Mouse (Mus musculus): Measurements from ENCODE around the gene Inhbe.
A peak's percentile ranks its signal among the peaks of the same experiment; 100 is the strongest.

Gene Inhbe

DNA sequence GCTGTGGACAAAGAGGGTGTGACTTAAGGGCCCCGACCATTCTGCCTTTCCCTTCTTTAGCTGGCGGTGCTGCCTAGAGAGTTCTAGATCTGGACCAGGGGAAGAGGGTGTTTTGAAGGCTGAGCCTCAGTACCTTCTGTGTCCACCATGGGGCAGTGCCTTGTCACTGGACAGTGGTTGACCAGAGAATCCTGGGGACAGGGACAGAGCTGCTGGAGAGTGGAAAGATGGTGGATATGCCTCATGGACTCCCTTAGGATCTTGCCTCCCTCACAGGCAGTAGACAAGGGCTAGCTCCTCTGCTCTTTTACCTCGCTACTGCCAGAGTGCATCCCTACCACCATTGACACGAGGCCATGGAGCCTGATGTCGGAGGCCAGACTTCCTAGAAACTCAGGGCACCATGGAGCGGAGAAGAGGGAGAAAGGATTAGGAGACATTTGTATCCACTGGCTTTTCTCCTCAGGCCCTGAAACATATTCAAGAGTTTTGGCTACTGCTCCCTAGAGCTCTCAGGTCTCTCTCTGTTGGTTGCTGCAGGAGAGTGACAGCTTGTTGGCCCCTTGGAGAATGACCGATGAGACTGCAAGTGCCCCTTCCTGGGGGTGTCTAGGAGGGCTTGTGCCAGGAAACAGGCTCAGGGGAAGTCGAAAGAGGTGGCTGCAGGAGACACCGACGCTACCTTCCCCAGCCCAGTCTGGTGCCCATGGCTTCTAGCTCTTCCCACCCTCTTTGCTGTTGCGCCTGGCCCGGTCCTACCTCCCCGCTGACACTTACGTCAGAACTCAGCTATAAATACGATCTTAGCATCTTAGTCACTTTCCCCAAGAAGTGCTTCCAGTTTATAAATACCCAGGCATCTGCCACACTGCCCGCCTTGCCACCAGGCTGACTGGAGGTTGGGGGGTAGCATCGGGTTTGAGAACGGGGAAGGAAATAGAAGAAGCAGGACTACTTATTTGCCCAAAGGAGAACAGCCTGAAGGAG lies at the start of gene Inhbe:
Gene Inhbe, minus strand, starts transcription at position 503 of the 987 bp plus-strand sequence.
- DNase-seq (ENCODE audit: low spot score) = peak; percentile 45

DNA sequence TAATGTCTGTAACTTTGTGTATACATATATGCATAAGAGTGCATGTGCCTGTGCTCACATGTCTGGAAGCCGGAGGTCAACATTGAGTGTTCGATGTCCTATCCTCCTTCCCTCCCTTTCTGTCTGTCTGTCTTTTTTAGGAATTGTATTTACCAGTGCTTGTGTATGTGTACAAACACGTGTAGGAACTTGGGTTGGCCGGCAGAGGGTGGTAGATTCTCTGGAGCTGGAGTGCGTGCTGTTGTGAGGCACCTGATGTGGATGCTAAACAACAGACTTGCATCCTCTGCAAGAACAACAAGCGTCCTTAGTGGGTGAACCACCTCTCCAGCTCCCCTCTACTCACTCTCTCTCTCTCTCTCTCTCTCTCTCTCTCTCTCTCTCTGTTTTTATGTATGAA lies 37.6 kb upstream of the Inhbe start:
- DNase-seq (ENCODE audit: low spot score) = no peak

DNA sequence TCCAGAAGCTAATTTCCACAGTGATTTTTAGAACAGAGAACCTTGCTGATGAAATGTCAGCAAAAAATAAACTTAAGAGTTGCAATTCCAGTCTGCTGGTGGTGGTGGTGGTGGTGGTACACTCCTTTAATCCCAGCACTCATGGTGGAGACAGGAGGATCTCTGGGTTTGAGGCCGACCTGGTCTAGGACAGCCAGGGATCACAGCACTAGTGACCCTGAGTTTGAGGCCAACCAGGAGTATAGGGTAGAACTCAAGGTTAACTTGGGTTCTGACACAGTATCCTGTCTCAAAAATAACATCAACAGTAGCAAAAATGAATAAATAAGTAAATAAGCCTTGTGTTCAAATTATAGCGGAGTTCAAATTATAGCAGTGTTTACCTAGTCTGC lies 27.5 kb upstream of the Inhbe start:
- DNase-seq (ENCODE audit: low spot score) = no peak

DNA sequence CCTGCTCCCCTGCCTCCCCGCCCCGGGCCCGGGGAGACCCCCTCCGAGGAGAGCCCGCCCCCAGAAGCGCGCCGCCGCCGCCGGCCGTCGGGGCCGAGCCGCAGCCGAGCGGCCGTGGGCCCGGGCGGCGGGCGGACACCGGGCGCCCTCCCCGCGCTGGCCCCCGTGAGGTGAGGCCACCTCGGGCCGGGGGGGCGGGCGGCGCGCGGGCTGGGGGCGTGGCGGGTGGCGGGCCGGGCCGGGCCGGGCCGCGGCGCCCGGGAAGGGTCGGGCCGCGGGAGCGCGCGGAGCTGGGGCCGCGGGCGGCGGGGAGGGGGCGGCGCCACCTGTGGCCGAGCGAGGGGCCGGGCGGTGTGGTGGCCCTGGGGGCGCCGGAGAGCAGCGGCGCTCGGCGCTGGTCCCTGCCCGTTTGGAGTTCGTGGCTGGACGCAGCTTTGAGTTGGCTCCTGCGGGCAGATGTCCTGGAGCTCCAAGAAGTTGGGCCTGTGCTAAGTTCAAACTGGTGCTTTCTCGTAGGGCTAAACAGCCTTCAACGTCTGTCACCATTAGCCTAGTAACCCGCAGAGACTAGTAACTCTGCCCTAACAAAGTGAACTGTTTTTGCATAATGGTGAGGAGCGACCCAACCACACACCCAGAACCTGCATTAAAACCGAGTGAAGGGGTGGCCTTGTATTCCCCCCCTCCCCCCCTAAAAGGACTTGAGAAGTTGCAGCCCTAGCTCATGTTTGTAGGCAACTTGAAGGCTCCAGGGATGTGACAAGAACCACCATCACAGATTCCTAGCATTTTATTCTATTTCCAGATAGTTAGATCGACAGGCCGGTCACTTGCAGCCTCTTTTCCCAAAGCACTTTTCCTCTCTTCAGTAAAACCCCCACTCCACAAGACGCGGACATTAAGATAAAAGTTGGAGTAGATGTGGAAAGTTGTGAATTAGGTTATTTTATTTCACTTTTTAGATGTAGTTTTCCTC lies 26.8 kb upstream of the Inhbe start:
- DNase-seq (ENCODE audit: low spot score) = peak; percentile 73

DNA sequence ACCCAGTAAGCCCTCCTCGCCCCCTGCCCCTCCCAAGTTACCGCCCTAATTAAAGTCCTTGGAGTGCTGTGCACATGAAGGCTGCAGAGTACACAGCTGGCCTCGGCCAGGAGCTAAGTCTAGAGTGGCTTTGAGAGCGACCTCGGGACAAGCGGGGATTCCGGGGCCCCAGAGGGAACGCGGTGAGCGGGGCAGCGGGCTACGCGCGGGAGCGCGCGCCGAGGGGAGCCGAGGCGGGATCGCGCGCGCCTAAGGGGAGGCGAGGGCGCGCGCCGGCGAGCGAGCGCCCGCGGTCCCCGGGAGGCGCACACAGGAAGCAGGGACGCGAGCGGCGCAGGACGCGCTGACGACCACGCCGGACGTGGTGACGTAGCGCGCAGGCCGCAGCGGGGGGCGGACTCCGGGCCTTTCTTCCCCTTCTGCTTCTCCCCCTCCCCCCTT lies 26.1 kb upstream of the Inhbe start, which contains the start of gene R3hdm2:
Gene R3hdm2, plus strand, starts transcription at position 77 of the 441 bp plus-strand sequence.
- DNase-seq (ENCODE audit: low spot score) = peak; percentile 80

DNA sequence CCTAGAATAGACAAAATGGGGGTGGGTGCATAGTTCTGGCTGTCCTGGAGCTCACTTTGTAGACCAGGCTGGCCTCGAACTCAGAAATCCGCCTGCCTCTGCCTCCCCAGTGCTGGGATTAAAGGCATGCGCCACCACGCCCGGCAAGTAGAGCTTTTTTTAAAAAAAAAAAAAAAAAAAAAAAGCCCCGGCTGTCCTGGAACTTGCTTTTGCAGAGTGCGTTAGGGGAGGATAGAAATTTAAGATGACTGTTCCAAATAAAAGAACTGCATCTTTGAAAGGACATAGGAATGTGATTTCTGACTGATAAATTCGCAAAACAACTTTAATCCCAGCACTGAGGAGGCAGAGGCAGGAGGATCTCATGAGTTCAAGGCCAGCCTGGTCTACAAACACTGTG lies 25.4 kb upstream of the Inhbe start:
- no peak for DNase-seq (ENCODE audit: low spot score)

DNA sequence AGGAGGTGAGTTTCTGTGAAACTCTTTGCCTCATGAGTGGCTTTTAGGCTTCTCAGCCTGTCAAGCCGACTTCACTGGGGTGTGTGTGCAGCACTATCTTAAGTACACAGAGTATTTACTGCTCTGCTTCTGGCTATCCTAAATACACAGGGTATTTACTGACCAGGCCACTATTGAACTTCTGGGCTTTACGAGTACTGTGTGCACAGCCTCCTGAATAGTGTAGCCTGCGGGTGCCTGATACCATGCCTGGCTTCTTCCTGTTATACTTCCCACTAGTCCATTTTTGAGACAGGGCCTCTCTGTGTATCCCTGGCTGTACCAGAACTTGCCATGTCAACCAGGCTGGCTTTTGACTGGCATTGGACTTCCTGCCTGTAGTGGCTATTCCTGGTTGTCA lies 23.5 kb upstream of the Inhbe start:
- no peak for DNase-seq (ENCODE audit: low spot score)

DNA sequence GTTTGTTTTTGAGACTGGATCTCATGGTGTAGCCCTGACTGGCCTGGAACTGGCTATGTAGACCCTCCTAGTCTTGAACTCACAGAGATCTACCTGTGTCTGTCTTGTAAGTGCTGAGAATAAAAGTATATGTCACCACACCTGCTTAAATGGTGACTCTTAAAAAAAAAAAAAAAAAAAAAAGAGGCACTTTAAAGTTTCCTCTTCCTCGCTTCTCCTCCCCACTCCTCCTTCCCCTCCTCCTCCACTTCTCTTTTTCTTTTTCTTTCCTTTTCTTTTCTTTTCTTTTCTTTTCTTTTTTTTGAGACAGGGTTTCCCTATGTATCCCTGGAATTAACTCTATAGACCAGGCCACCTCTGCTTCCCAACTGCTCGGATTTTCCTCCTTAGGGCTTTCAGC lies 16.8 kb upstream of the Inhbe start:
- DNase-seq (ENCODE audit: low spot score) = no peak

DNA sequence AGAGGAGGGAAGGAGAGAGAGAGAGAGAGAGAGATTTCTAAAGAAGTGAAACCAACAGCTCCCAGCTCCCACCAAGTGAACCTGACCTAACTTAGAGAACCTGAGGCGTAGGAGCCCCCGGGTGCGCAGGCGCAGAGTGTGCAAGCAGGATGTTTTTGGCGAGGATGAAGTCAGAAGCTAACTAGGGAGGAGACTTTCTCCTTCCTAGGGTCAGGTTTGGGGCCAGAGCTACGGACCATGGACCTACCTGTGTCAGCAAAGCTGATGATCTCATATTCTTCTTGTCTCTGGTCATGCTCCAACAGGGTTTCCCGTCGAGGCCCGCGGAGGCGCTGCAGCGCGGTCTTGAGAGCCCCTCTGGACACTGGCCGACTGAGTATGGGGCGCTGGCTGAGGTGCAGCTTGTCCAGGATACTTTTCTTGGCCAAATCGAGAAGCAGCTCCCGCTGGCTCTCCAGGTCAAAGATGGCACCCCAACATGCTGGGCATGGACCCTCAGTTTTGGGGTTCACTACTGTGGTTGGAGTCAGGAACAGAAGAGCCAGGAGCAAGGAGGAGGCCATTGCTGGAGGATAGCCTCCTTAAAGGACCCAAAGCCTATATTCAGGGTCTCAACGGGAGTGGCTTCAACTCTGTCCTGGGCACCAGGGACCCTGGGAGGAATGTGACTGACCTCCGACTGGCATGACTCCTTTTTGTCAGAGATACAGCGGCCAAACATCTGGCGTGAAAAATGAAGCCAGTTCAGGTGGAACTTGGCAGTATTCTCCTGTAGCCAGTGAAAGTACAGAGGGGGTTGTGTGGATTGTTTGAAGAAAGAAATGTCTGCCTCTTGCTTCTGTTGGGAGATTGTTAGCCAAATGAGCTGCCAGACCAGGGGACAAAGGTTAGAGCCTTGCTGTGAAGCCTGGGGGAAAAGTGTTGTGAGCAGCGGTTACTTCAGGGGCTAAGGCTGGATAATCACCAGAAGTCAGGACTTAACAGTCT lies 15.9 kb upstream of the Inhbe start, which contains the start of gene Inhbc:
Gene Inhbc, minus strand, starts transcription at position 598 of the 987 bp plus-strand sequence.
- no peak for DNase-seq (ENCODE audit: low spot score)

DNA sequence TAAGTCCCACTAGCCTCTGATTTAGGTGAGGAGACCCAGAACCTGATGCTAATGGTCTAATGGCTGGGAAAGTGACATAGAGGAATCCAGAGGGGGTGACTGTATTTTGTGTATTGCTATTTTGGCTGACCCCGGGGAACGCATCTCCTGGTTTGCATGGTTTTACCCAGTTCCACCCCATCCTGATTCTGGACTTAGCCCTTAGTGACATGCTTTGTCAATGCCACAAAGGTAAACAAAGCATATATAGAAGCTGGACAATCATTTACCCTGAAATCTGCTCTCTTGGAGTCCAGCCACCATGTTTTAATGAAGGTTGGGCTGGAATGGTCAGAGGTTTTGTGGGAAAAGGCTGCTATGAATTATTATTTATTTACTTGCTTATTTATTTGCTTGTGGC lies 14.1 kb upstream of the Inhbe start:
- no peak for DNase-seq (ENCODE audit: low spot score)

DNA sequence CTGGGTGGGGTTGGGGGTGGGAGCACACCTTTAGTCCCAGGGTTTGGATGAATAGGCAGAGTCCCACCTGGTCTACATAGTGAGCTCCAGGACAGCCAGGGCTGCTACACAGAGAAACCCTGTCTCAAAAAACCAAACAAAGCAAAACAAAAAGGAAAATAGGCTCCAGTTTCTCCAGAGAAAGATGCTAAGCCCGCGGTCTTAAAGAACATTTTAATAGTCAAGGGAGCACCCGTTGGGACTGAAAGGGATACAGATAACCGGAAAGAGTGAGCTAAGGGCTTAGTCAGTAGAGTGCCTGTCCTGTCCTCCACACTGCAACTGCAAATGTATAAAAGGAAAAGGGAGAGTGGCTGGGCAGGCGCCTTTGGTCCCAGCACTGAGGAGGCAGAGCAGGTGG lies 12.9 kb upstream of the Inhbe start:
- DNase-seq (ENCODE audit: low spot score) = no peak

DNA sequence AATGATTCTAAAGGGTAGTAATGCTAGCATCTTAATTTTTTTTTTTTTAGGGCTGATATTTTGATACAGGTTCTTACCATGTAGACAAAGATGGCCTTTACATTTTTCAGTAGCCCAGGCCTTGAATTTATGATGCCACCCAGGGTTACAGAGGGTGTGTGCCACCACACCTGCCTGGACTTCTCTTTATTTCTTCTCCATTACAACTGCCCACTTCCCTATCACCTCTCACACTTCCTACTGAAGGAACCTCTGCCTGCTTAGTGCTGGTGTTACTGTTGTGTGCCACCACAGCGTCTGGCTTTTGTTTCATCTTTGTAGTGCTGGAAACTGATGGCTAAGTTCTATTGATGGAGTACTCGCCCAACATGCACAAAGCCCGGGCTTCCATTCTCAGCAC lies 6.5 kb upstream of the Inhbe start:
- no peak for DNase-seq (ENCODE audit: low spot score)

DNA sequence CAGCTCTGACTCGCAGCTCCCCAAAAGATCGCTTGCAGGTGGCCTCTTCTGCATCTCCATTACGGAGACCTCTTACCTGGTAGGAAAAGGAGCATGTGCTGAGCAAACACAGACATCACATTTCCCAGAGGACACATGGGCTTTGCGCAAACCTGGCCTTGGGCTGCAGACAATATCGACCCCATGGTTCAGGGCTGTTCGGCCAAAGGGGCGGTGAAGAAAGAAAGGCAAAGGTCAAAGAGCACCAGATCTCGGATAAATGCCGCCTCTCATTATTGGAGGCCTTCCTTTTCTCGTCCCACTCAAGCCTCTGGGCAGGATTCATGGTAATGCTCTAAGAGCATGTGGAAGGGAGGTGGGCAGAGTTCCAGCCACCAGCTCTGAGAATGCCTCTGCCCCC lies 1.1 kb upstream of the Inhbe start:
- DNase-seq (ENCODE audit: low spot score) = no peak

DNA sequence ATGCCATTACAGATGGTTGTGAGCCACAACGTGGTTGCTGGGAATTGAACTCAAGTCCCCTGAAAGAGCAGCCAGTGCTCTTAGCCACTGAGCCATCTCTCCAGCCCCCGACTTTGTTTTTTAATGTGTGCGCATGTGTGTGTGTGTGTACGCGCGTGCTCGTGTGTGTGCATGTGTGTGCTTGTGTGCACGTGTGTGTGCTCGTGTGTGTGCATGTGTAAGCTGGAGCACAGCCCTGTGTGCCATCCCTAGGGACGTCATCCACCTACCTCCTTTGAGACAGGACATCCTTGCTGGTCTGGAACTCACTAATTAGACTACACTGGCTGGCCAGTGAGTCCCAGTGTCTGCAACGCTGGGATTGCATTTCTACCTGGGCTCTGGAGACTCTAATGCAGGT lies 1.4 kb downstream of the Inhbe start:
- no peak for DNase-seq (ENCODE audit: low spot score)

DNA sequence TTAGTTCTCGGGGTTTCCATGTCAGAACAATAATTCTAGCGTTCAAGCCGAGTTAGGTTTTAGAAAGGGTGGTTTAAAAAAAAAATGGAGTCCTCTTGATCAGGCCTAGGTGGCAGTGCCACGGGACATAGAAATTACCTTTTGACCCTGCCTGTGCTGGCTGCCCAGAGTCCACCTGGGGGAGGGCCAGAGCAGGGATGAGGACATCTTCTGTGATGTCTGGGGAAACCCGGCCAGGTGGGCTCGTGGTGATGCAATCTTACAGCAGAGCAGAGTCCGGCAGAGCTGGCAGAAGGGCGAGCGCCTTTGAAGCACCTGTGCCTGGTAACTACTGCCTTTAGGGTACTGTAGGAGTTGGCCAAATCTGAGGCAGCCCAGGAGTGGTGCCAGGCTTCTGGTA lies 2.0 kb downstream of the Inhbe start:
- DNase-seq (ENCODE audit: low spot score) = no peak

DNA sequence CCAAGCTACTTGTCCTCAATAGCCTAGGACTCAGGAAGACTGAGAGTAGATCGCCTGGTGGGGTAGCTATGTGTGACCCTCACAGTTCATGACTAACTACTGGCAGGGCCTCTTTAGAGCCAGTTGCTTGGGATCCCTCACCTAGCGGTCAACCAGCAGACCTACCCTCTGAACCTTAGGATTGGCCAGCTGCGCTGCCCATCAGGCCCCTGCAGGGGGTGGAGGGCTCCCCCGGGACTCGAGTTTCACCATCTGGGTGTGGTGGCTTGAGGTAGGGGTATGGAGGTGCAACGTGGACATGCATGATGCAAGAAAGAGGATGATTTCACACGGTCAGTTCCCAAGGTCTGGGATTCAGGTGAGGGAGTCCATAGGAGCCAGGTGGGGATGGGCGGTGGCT lies 2.5 kb downstream of the Inhbe start:
- no peak for DNase-seq (ENCODE audit: low spot score)

DNA sequence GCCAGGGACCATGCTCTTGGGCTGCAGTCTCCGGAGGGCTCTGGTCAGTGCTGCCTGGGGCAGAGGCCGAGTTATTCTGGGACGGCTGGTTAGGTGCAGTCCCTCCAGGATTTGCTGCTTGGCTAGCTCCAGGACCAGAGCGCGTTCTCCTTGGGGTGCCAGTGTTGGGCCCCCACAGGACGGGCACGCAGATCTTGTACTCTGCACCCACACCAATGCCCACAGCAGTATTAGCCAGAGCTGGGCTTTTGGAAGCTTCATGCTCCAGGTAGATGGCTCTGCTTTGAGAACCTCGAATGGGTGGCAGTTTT lies 3.0 kb downstream of the Inhbe start:
- no peak for DNase-seq (ENCODE audit: low spot score)

DNA sequence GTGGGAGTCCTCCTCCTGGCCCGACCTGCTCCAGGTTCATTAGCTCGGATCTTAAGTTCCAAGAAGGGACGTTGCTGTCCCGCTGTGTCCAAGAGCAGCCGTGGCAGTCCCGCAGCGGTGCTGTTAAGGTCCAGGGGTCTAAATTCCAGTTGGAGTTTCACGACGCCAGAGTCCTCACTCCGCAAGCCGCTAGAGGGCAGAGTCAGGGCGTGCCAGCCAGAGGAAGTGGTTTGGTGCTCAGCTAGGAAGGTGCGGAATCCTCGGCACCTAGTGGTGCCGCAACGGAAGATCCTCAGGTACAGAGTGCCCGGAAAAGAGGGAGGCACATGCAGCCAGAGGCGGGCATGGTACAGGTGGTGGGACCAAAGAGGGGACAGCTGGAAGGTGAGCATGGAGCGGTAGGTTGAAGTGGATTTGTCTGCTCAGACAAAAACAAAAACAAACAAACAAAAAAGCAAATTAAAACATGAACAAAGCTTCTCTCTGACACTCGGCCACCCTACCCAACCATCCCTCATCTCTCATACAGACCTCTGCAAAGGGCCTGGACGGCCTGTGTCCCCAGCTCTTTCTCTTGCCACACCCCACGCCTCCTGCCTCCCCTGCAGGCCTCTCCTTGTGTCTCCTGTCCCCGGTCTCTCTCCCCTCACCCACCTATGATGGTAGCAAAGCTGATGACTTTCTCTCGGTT lies 3.5 kb downstream of the Inhbe start:
- DNase-seq (ENCODE audit: low spot score) = peak; percentile 28

DNA sequence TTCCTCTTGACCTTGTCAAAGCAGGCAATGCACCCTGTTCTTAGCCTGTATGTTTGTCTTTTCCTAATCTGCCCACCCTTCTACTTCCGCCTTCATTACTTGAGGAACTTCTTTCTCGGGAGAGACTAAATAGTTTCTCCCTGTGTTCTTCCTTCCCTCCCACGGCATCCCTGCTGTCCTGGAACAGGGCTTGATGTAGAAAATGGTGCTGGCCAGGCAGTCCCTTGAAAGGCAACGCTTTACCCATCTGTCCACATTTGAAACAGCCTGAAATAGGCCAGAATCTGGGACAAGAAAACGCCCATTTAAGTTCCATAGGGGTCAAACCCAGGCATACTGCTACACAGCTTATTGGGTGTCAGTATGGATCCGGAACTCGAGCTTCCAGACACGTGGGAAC lies 4.4 kb downstream of the Inhbe start:
- DNase-seq (ENCODE audit: low spot score) = no peak

DNA sequence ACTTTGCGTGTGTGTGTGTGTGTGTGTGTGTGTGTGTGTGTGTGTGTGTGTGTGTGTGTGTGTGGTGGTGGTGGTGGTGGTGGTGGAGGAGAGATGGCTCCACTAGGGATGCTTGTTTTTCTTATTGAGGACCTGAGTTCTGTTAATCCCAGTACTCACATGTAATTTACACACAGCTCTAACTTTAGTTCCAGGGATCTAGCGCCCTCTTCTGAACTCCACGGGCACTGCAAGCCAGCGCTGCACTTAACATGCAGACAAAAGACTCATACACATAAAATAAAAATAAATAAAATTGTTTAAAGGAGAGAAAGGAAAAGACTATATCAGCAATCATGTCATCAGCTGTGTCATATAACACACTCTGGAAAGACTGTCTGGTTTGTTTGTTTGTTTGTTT lies 5.3 kb downstream of the Inhbe start:
- DNase-seq (ENCODE audit: low spot score) = no peak

DNA sequence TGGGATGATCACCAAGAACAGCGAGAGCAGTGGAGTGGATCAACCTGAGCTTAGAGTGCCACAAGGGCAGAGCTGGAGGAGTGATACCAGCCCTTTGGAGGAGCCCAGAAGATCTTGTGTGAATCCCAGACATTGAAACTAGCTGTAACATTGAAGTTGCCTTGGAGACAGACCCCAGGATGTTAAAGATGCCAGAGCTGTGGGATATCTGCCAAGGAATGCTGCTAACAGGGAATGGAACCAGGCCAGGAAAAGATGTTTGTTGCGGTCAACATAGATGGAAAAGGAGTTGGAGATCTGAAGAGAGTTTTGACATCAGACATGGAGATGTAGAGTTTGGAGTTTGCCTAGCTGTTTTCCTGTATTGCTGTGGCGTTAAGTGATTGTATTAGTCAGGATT lies 8.0 kb downstream of the Inhbe start:
- DNase-seq (ENCODE audit: low spot score) = no peak
